Mouse (Mus musculus) CH12.LX (cell line): ENCODE data around the gene Ncln. TPM values are rescaled to one million over a fixed set of nuclear protein-coding genes. Genes with fewer than 3 reads are reported as not detected.
"Not testable (repeated sequence)": the region's sequence is repeated elsewhere in the genome, so short reads cannot be mapped to it uniquely, and the experiment has no call there.

Experiments used
- DNase-seq: peaks from one replicate; pipeline ENCODE4 v3.0.0-alpha.2; 2013; ENCODE audit errors: extremely low read depth
- H3K27ac ChIP-seq: 2 replicates; pipeline ENCODE4 v1.5.1; 2012; ENCODE audit warnings: low read depth, mild to moderate bottlenecking, control low read depth, moderate library complexity; ENCODE audit not compliant: insufficient read depth
- H3K27me3 ChIP-seq: replicated peaks from 2 replicates; pipeline ENCODE3; 2012; ENCODE audit warnings: inconsistent platforms
- H3K36me3 ChIP-seq, 2 experiments: replicated peaks in 1 of 2; 2 replicates each; pipeline versions ENCODE3 to v1.6.1; 2012; ENCODE audit warnings: inconsistent platforms in 1 of 2, low read length in 1 of 2, mild to moderate bottlenecking in 1 of 2, mixed read lengths in 1 of 2, moderate library complexity in 1 of 2; ENCODE audit not compliant: control insufficient read depth in 1 of 2, insufficient read depth in 1 of 2
- H3K4me1 ChIP-seq, 2 experiments: 2 replicates each; pipeline ENCODE4 v1.6.1; 2012; ENCODE audit warnings: inconsistent platforms in 1 of 2, moderate library complexity in 1 of 2; ENCODE audit not compliant: insufficient read depth in 2 of 2, control insufficient read depth in 1 of 2
- H3K4me2 ChIP-seq: 2 replicates; pipeline ENCODE4 v1.6.1; 2012; ENCODE audit warnings: low read depth, mild to moderate bottlenecking, control low read depth; ENCODE audit not compliant: poor library complexity, insufficient read depth, severe bottlenecking
- H3K4me3 ChIP-seq, 3 experiments: fragments of 150-350 bp in 1 of 3; sonication (generic) in 1 of 3; replicated peaks in 1 of 3; 2 replicates each; pipeline versions ENCODE3 to v1.5.1; 2011 to 2012; ENCODE audit warnings: low read depth in 2 of 3, low read length in 2 of 3, mild to moderate bottlenecking in 2 of 3, moderate library complexity in 2 of 3, control low read depth in 1 of 3, improper control_type of control experiment in 1 of 3, inconsistent platforms in 1 of 3, mixed read lengths in 1 of 3; ENCODE audit not compliant: poor library complexity in 1 of 3
- H3K79me2 ChIP-seq: replicated peaks from 2 replicates; pipeline ENCODE4 v1.6.1; 2012; ENCODE audit warnings: mild to moderate bottlenecking, moderate library complexity; ENCODE audit not compliant: control insufficient read depth, poor library complexity, insufficient read depth, severe bottlenecking; ENCODE audit errors: extremely low read depth
- H3K9ac ChIP-seq: 2 replicates; pipeline ENCODE4 v1.6.1; 2012; ENCODE audit warnings: low read depth, mild to moderate bottlenecking, control low read depth, moderate library complexity; ENCODE audit not compliant: insufficient read depth
- H3K9me3 ChIP-seq: replicated peaks from 2 replicates; pipeline ENCODE3; 2012; ENCODE audit warnings: low read length, inconsistent platforms, mixed read lengths
- CTCF ChIP-seq, 2 experiments: IDR thresholded peaks in 1 of 2; conservative IDR thresholded peaks in 1 of 2; 2 replicates each; pipeline ENCODE4 v1.5.1; 2011 to 2012; ENCODE audit warnings: low read depth in 2 of 2, low read length in 2 of 2, improper control_type of control experiment in 1 of 2, inconsistent platforms in 1 of 2, mild to moderate bottlenecking in 1 of 2, moderate library complexity in 1 of 2
- NELFE ChIP-seq: IDR thresholded peaks from 2 replicates; pipeline ENCODE4 v1.6.1; 2011; ENCODE audit warnings: low read depth, low read length, improper control_type of control experiment
- RAD21 ChIP-seq: IDR thresholded peaks from 2 replicates; pipeline ENCODE4 v1.6.1; 2011; ENCODE audit warnings: low read depth, mild to moderate bottlenecking, low read length, improper control_type of control experiment, moderate library complexity
- SMC3 ChIP-seq: IDR thresholded peaks from 2 replicates; pipeline ENCODE4 v1.6.1; 2011; ENCODE audit warnings: low read depth, low read length, improper control_type of control experiment
- dilution Hi-C: fragments of 300-500 bp; cut with MboI; formaldehyde crosslinking; loops from 2 replicates; pipeline ENCODE4 v1.14.3; 2020; ENCODE audit warnings: low sequenced_read_pairs; ENCODE audit not compliant: extremely low pct_unique_long_range_greater_than_20kb, extremely low pct_ligation_motif_present
- in situ Hi-C: fragments of 300-500 bp; cut with MboI; formaldehyde crosslinking; loops from 3 replicates; pipeline ENCODE4 v1.14.3; 2019; ENCODE audit warnings: low sequenced_read_pairs, low pct_ligation_motif_present, low pct_unique_long_range_greater_than_20kb, mixed read lengths
- polyA plus RNA-seq: library from polyadenylated mRNA; unstranded; fragments of >175 nt; gene quantifications from 2 replicates; pipeline ENCODE4 v1.2.1, GENCODE M21; 2012; ENCODE audit warnings: low read depth; ENCODE audit not compliant: insufficient read length
- total RNA-seq, 2 experiments: library from RNA; depleted of rRNA; stranded (reverse); fragments of 300-350 nt in 1 of 2; fragments of >200 nt in 1 of 2; gene quantifications; 2 replicates each; pipeline ENCODE4 v1.2.3; 2012 to 2014

The Ncln gene
- total and polyA plus RNA-seq, 3 experiments, result 41.5 to 99.5 (median 89.5) TPM

GRCm38 (mm10) chr10:81445516-81445915 lies 50.7 kb downstream of the Ncln start:
- peak in 1 of 2 experiments; percentile 54; a peak in 2 of 4 replicates for TF ChIP-seq CTCF (conservative IDR thresholded peaks at IDR 0.05 in 1 of 2, IDR thresholded peaks at IDR 0.05 in 1 of 2; ENCODE audit: low read depth in 2 of 2, low read length in 2 of 2)
- peak; percentile 40 for TF ChIP-seq RAD21
- peak; percentile 22; the same call in 1 of the 2 replicates for TF ChIP-seq SMC3
- peaks cover 50% of the 10 kb centered on the region for H3K27me3 ChIP-seq
- H3K4me1 ChIP-seq, H3K9me3 ChIP-seq, in situ Hi-C loops, H3K27ac ChIP-seq, DNase-seq, H3K4me3 ChIP-seq, H3K36me3 ChIP-seq, dilution Hi-C loops, H3K4me2 ChIP-seq, H3K79me2 ChIP-seq, H3K9ac ChIP-seq: not testable (repeated sequence)

GRCm38 (mm10) chr10:81441019-81441418 lies 55.2 kb downstream of the Ncln start:
- Histone ChIP-seq H3K27ac (no peak overlapping the region), H3K4me1 (no peaks in the 10 kb centered on the region), H3K36me3 (no peaks in the 10 kb centered on the region), H3K9me3 (no peaks in the 10 kb centered on the region), H3K4me2 (no peak overlapping the region), H3K79me2 (no peaks in the 10 kb centered on the region)
- in situ Hi-C loops, result loop anchor here (5.0 kb wide), 1 partner anchor 34 kb away; no protein-coding TSS in a partner anchor
- no peak for DNase-seq
- TF ChIP-seq SMC3 (peak; percentile 61), CTCF (conservative IDR thresholded peaks at IDR 0.05 in 1 of 2, IDR thresholded peaks at IDR 0.05 in 1 of 2; ENCODE audit: low read depth in 2 of 2, low read length in 2 of 2) (peak in 1 of 2 experiments; percentile 76; a peak in 3 of 4 replicates), RAD21 (peak; percentile 67), NELFE (no peak)
- TF ChIP-seq, all 38 proteins: peak for 3
- peaks cover 21% of the 10 kb centered on the region for H3K27me3 ChIP-seq
- no peak overlapping the region for H3K4me3 ChIP-seq
- no peak overlapping the region for H3K9ac ChIP-seq
- dilution Hi-C loops, result no loop called here

Other genes with a start within 250 kb of the Ncln start
Only the 20 nearest of the 29 such genes appear.
- gene Hmg20b, start 145.9 kb downstream of the Ncln start, total RNA-seq (2012; rRNA removed), result 17.0 and 18.7 TPM in 2 replicates
- 7.4 and 7.9 TPM in 2 replicates for gene Hmg20b, start 145.9 kb downstream of the Ncln start, total RNA-seq (2014; rRNA removed)
- gene Hmg20b, start 145.9 kb downstream of the Ncln start, polyA plus RNA-seq, result 37.3 and 39.6 TPM in 2 replicates
- gene Mfsd12, start 138.9 kb downstream of the Ncln start, total RNA-seq (2012; rRNA removed), result 9.5 and 12.9 TPM in 2 replicates
- 4.0 and 5.2 TPM in 2 replicates for gene Mfsd12, start 138.9 kb downstream of the Ncln start, total RNA-seq (2014; rRNA removed)
- gene Mfsd12, start 138.9 kb downstream of the Ncln start, polyA plus RNA-seq, result 7.4 and 8.7 TPM in 2 replicates
- 5.2 and 7.2 TPM in 2 replicates for gene 4930404N11Rik, start 130.6 kb downstream of the Ncln start, total RNA-seq (2012; rRNA removed)
- 0.23 TPM in 1 of 2 replicates, not detected in the other for gene 4930404N11Rik, start 130.6 kb downstream of the Ncln start, total RNA-seq (2014; rRNA removed)
- 2.2 and 2.7 TPM in 2 replicates for gene 4930404N11Rik, start 130.6 kb downstream of the Ncln start, polyA plus RNA-seq
- 38.8 and 44.5 TPM in 2 replicates for gene Fzr1, start 117.9 kb downstream of the Ncln start, total RNA-seq (2012; rRNA removed)
- 29.5 and 33.1 TPM in 2 replicates for gene Fzr1, start 117.9 kb downstream of the Ncln start, total RNA-seq (2014; rRNA removed)
- gene Fzr1, start 117.9 kb downstream of the Ncln start, polyA plus RNA-seq, result 67.7 and 75.4 TPM in 2 replicates
- 131 and 143 TPM in 2 replicates for gene Dohh, start 112.0 kb downstream of the Ncln start, total RNA-seq (2012; rRNA removed)
- 81.7 and 83.0 TPM in 2 replicates for gene Dohh, start 112.0 kb downstream of the Ncln start, total RNA-seq (2014; rRNA removed)
- 78.2 and 93.5 TPM in 2 replicates for gene Dohh, start 112.0 kb downstream of the Ncln start, polyA plus RNA-seq
- gene Gm48551, start 111.9 kb downstream of the Ncln start, total RNA-seq (2012; rRNA removed), result 1.2 and 1.5 TPM in 2 replicates
- gene Gm48551, start 111.9 kb downstream of the Ncln start, total RNA-seq (2014; rRNA removed), result 0.96 and 1.0 TPM in 2 replicates
- gene Gm48551, start 111.9 kb downstream of the Ncln start, polyA plus RNA-seq, result 3.2 and 3.4 TPM in 2 replicates
- 0.29 and 1.1 TPM in 2 replicates for gene Gm48552, start 107.4 kb downstream of the Ncln start, total RNA-seq (2012; rRNA removed)
- 0.65 and 0.98 TPM in 2 replicates for gene Gm48552, start 107.4 kb downstream of the Ncln start, total RNA-seq (2014; rRNA removed)
- gene Gm48552, start 107.4 kb downstream of the Ncln start, polyA plus RNA-seq, result 0.46 and 1.2 TPM in 2 replicates
- 0.13 and 0.34 TPM in 2 replicates for gene Smim24, start 103.3 kb downstream of the Ncln start, total RNA-seq (2012; rRNA removed)
- gene Smim24, start 103.3 kb downstream of the Ncln start, total RNA-seq (2014; rRNA removed), result not detected in 2 replicates
- gene Smim24, start 103.3 kb downstream of the Ncln start, polyA plus RNA-seq, result 0.64 TPM in 1 of 2 replicates, not detected in the other
- gene Nfic, start 40.8 kb downstream of the Ncln start, total RNA-seq (2012; rRNA removed), result 4.4 and 4.7 TPM in 2 replicates
- 0.07 and 0.34 TPM in 2 replicates for gene Nfic, start 40.8 kb downstream of the Ncln start, total RNA-seq (2014; rRNA removed)
- 3.8 and 4.0 TPM in 2 replicates for gene Nfic, start 40.8 kb downstream of the Ncln start, polyA plus RNA-seq
- 0.08 and 0.17 TPM in 2 replicates for gene Celf5, start 13.7 kb downstream of the Ncln start, total RNA-seq (2012; rRNA removed)
- not detected in 2 replicates for gene Celf5, start 13.7 kb downstream of the Ncln start, total RNA-seq (2014; rRNA removed)
- gene Celf5, start 13.7 kb downstream of the Ncln start, polyA plus RNA-seq, result 0.07 and 0.12 TPM in 2 replicates
- 0.25 and 0.30 TPM in 2 replicates for gene S1pr4, start 3.7 kb upstream of the Ncln start, total RNA-seq (2012; rRNA removed)
- gene S1pr4, start 3.7 kb upstream of the Ncln start, total RNA-seq (2014; rRNA removed), result not detected in 2 replicates
- 0.16 and 0.19 TPM in 2 replicates for gene S1pr4, start 3.7 kb upstream of the Ncln start, polyA plus RNA-seq
- gene Gna15, start 27.8 kb upstream of the Ncln start, total RNA-seq (2012; rRNA removed), result 9.9 and 10.0 TPM in 2 replicates
- gene Gna15, start 27.8 kb upstream of the Ncln start, total RNA-seq (2014; rRNA removed), result 5.2 and 5.5 TPM in 2 replicates
- gene Gna15, start 27.8 kb upstream of the Ncln start, polyA plus RNA-seq, result 4.9 and 5.2 TPM in 2 replicates
- gene Gna11, start 48.8 kb upstream of the Ncln start, total RNA-seq (2012; rRNA removed), result 7.2 and 9.0 TPM in 2 replicates
- gene Gna11, start 48.8 kb upstream of the Ncln start, total RNA-seq (2014; rRNA removed), result 4.1 and 4.3 TPM in 2 replicates
- 6.9 and 8.7 TPM in 2 replicates for gene Gna11, start 48.8 kb upstream of the Ncln start, polyA plus RNA-seq
- 93.5 and 114 TPM in 2 replicates for gene Aes, start 63.1 kb upstream of the Ncln start, total RNA-seq (2012; rRNA removed)
- 7.3 and 11.5 TPM in 2 replicates for gene Aes, start 63.1 kb upstream of the Ncln start, total RNA-seq (2014; rRNA removed)
- 23.4 and 25.1 TPM in 2 replicates for gene Aes, start 63.1 kb upstream of the Ncln start, polyA plus RNA-seq
- gene Tle2, start 78.2 kb upstream of the Ncln start, total RNA-seq (2012; rRNA removed), result 0.30 TPM in 1 of 2 replicates, not detected in the other
- not detected in 2 replicates for gene Tle2, start 78.2 kb upstream of the Ncln start, total RNA-seq (2014; rRNA removed)
- gene Tle2, start 78.2 kb upstream of the Ncln start, polyA plus RNA-seq, result 0.29 TPM in 1 of 2 replicates, not detected in the other
- gene Tle6, start 104.7 kb upstream of the Ncln start, total RNA-seq (2012; rRNA removed), result 1.2 and 1.3 TPM in 2 replicates
- 0.30 and 1.2 TPM in 2 replicates for gene Tle6, start 104.7 kb upstream of the Ncln start, total RNA-seq (2014; rRNA removed)
- 0.39 and 0.63 TPM in 2 replicates for gene Tle6, start 104.7 kb upstream of the Ncln start, polyA plus RNA-seq
- 1.5 and 2.3 TPM in 2 replicates for gene BC025920, start 109.9 kb upstream of the Ncln start, total RNA-seq (2012; rRNA removed)
- 1.4 and 1.7 TPM in 2 replicates for gene BC025920, start 109.9 kb upstream of the Ncln start, total RNA-seq (2014; rRNA removed)
- gene BC025920, start 109.9 kb upstream of the Ncln start, polyA plus RNA-seq, result 1.6 and 2.3 TPM in 2 replicates
- gene Sirt6, start 131.4 kb upstream of the Ncln start, total RNA-seq (2012; rRNA removed), result 11.2 and 17.8 TPM in 2 replicates
- gene Sirt6, start 131.4 kb upstream of the Ncln start, total RNA-seq (2014; rRNA removed), result 12.3 and 16.9 TPM in 2 replicates
- gene Sirt6, start 131.4 kb upstream of the Ncln start, polyA plus RNA-seq, result 34.6 and 36.4 TPM in 2 replicates
- gene Ankrd24, start 132.1 kb upstream of the Ncln start, total RNA-seq (2012; rRNA removed), result 3.2 and 4.2 TPM in 2 replicates
- 5.4 and 5.5 TPM in 2 replicates for gene Ankrd24, start 132.1 kb upstream of the Ncln start, total RNA-seq (2014; rRNA removed)
- 2.4 and 3.7 TPM in 2 replicates for gene Ankrd24, start 132.1 kb upstream of the Ncln start, polyA plus RNA-seq
- gene Gm10778, start 152.7 kb upstream of the Ncln start, total RNA-seq (2012; rRNA removed), result 3.2 and 3.4 TPM in 2 replicates
- gene Gm10778, start 152.7 kb upstream of the Ncln start, total RNA-seq (2014; rRNA removed), result 7.1 and 7.9 TPM in 2 replicates
- 2.0 and 2.8 TPM in 2 replicates for gene Gm10778, start 152.7 kb upstream of the Ncln start, polyA plus RNA-seq